Mouse (Mus musculus) liver, adult 2 months (tissue): ENCODE measurements at regions not wholly inside any gene's neighbourhood (a gene's known extent, or its start where the extent isn't known, plus 50 kb on each side); places are given as distances from the start of the nearest gene placed in this dataset.

ENCODE experiments used
- DNase-seq: peaks from one replicate; pipeline ENCODE4 v3.0.0-alpha.2; 2011; ENCODE audit warnings: low read depth, low spot score; ENCODE audit errors: extremely low read depth
- H3K27ac ChIP-seq: fragments of 200-500 bp; replicated peaks from 2 replicates; pipeline ENCODE4 v1.5.1; 2012; ENCODE audit warnings: low read depth, mild to moderate bottlenecking, control low read depth, inconsistent platforms, low read length; ENCODE audit not compliant: insufficient read depth
- H3K27me3 ChIP-seq: fragments of 200-500 bp; 2 replicates; pipeline ENCODE4 v1.6.1; 2012; ENCODE audit warnings: mild to moderate bottlenecking, moderate library complexity, low read length, inconsistent platforms; ENCODE audit not compliant: control insufficient read depth, insufficient read depth
- H3K36me3 ChIP-seq: fragments of 200-500 bp; 2 replicates; pipeline ENCODE4 v1.6.1; 2012; ENCODE audit warnings: low read length, inconsistent platforms; ENCODE audit not compliant: control insufficient read depth, insufficient read depth
- H3K4me1 ChIP-seq: fragments of 200-500 bp; 2 replicates; pipeline ENCODE4 v1.6.1; 2011; ENCODE audit warnings: low read length; ENCODE audit not compliant: control insufficient read depth, insufficient read depth
- H3K4me3 ChIP-seq: fragments of 200-500 bp; 2 replicates; pipeline ENCODE4 v1.5.1; 2011; ENCODE audit warnings: low read depth, mild to moderate bottlenecking, control low read depth, low read length, moderate library complexity; ENCODE audit not compliant: insufficient read depth
- H3K79me2 ChIP-seq: fragments of 200-500 bp; 2 replicates; pipeline ENCODE4 v1.6.1; 2012; ENCODE audit warnings: inconsistent platforms, mild to moderate bottlenecking, low read length, moderate library complexity; ENCODE audit not compliant: control insufficient read depth, insufficient read depth
- H3K9ac ChIP-seq: fragments of 200-500 bp; 2 replicates; pipeline ENCODE4 v1.6.1; 2012; ENCODE audit warnings: low read depth, mild to moderate bottlenecking, control low read depth, inconsistent platforms, low read length
- CTCF ChIP-seq: fragments of 200-500 bp; IDR thresholded peaks from 2 replicates; pipeline ENCODE4 v1.5.1; 2011; ENCODE audit warnings: low read depth, low read length, control low read depth
- POLR2A ChIP-seq: fragments of 200-500 bp; IDR thresholded peaks from 2 replicates; pipeline ENCODE4 v1.6.1; 2011; ENCODE audit warnings: low read length, control low read depth; ENCODE audit not compliant: insufficient read depth; ENCODE audit errors: extremely low read depth
- WGBS: fragments of 180-500 bp; shearing (Covaris S2); methylation state at CpG from one replicate; pipeline ENCODE4 v1.1.7; 2018; 5-methylcytosine and 5-hydroxymethylcytosine counted together

DNA sequence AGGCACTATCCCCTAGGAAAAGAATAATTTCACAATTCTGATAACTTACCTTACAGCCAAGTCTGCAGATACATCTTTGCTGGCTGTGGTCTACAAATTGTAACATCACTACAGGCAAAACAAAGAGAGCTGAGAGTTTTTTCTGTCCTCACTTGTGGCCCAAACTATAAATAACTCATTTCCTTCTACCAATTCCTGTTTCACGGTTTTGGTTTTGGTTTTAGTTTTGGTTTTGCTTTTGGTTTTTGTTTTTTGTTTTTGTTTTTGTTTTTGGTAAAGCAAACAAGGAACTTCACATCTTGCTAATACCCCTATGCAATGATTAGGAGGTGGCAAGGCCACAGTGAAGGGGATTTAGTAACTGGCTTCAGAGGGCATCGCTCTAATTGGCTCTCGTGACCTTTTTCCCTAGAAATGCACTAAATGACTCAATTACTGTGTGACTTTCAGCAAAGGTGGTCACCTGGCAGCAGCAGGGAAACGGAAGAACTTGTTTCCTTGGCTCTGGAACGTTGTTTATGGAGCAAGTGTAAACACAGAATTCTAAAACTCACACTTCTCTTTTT is 53.3 kb upstream of the Fgf16 start:
- Histone ChIP-seq H3K9ac (no peak overlapping the region), H3K27ac (no peak overlapping the region)
- 57% methylated on average over 5 of the region's 5 CpGs for WGBS

More for the DNA sequence above, 53.3 kb upstream of the Fgf16 start:
- Histone ChIP-seq H3K4me1 (no peaks in the 10 kb centered on the region), H3K79me2 (no peaks in the 10 kb centered on the region), H3K36me3 (no peaks in the 10 kb centered on the region), H3K27me3 (no peaks in the 10 kb centered on the region), H3K4me3 (no peak overlapping the region)
- TF ChIP-seq POLR2A (no peak), CTCF (no peak)
- DNase-seq, result no peak
